Mouse (Mus musculus) kidney, adult 2 months (tissue): ENCODE measurements around the gene Med15. TPM values are rescaled to one million over a fixed set of nuclear protein-coding genes. Genes with fewer than 3 reads are reported as not detected.
"Not testable (repeated sequence)": the region's sequence is repeated elsewhere in the genome, so short reads cannot be mapped to it uniquely, and the experiment has no call there.

Source experiments
- DNase-seq: peaks from one replicate; pipeline ENCODE4 v3.0.0; 2021
- H3K27ac ChIP-seq: fragments of 200-500 bp; 2 replicates; pipeline ENCODE4 v1.5.1; 2012; ENCODE audit warnings: low read depth, low read length, control low read depth, inconsistent platforms; ENCODE audit not compliant: insufficient read depth
- H3K27me3 ChIP-seq: fragments of 200-500 bp; replicated peaks from 2 replicates; pipeline ENCODE4 v1.6.1; 2012; ENCODE audit warnings: mild to moderate bottlenecking, moderate library complexity, low read length, inconsistent platforms; ENCODE audit not compliant: control insufficient read depth, insufficient read depth
- H3K36me3 ChIP-seq: fragments of 200-500 bp; 2 replicates; pipeline ENCODE4 v1.6.1; 2012; ENCODE audit warnings: mild to moderate bottlenecking, moderate library complexity, low read length, inconsistent platforms; ENCODE audit not compliant: control insufficient read depth, insufficient read depth
- H3K4me1 ChIP-seq: fragments of 200-500 bp; 2 replicates; pipeline ENCODE4 v1.6.1; 2011; ENCODE audit warnings: low read length; ENCODE audit not compliant: control insufficient read depth, insufficient read depth
- H3K4me3 ChIP-seq: fragments of 200-500 bp; 2 replicates; pipeline ENCODE4 v1.5.1; 2011; ENCODE audit warnings: mild to moderate bottlenecking, low read depth, low read length, control low read depth; ENCODE audit not compliant: insufficient read depth
- CTCF ChIP-seq: fragments of 200-500 bp; conservative IDR thresholded peaks from 2 replicates; pipeline ENCODE4 v1.5.1; 2011; ENCODE audit warnings: low read depth, mild to moderate bottlenecking, control low read depth, low read length, moderate library complexity, mixed read lengths; ENCODE audit not compliant: insufficient read depth, insufficient read length
- POLR2A ChIP-seq: fragments of 200-500 bp; IDR thresholded peaks from one replicate; pipeline ENCODE4 v1.6.1; 2011; ENCODE audit warnings: low read depth, low read length, control low read depth
- WGBS: fragments of 180-500 bp; shearing (Covaris S2); methylation state at CpG from one replicate; pipeline ENCODE4 v1.1.7; 2018; 5-methylcytosine and 5-hydroxymethylcytosine counted together
- polyA plus RNA-seq: library from polyadenylated mRNA; depleted of rRNA; stranded (reverse); fragments of >200 nt; gene quantifications from 2 replicates; pipeline ENCODE4 v1.2.3, GENCODE M21; 2012

Gene Med15
- polyA plus RNA-seq, 1 experiment, result 48.6 TPM

DNA sequence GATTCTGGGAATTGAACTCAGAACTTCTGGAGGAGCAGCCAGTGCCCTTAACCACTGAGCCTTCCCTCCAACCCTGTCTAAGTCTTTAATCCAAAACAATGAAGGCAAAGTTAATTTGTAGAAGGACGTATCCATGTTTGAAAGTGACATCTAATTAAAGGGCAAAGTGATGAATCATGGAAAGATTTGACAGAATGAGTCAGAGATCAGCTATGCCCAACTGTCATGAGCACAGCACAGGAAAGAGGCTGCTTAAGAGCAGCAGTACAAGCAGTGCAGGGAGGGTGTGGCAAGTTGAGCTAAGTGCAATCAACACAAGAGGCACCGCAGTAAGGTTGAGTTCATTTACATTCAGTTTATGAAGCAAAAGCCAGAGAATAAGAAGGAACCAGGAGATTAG, 12.4 kb upstream of the Med15 start:
- 76% methylated on average over 2 of the region's 2 CpGs for WGBS
- no peak for TF ChIP-seq CTCF
- H3K4me3 ChIP-seq, result no peak overlapping the region
- no peaks in the 10 kb centered on the region for H3K36me3 ChIP-seq
- H3K27me3 ChIP-seq, result no peaks in the 10 kb centered on the region
- H3K4me1 ChIP-seq, result no peaks in the 10 kb centered on the region; the same call in 1 of the 2 replicates
- no peak overlapping the region for H3K27ac ChIP-seq
- DNase-seq, result no peak

DNA sequence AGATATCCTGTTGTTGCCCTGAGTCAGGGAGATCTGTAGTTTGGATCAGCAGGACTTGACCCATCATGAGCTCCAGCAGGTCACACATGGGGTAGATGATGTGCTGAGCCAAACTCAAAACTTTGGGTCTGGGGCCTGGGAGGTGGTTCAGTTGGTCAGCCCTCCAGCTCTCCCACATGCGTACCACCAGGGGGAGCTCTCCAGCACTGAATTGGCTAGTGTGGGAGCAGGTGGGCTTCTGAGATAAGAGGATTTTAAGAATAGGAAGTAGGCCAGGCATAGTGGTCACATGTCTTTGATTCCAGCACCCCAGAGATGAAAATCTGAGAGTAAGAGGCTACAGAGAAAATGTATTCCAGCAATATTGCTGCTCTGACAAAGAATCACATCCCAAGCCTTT, 11.8 kb upstream of the Med15 start:
- WGBS, result 26% methylated on average over 1 of the region's 1 CpGs
- DNase-seq, result peak; percentile 27

DNA sequence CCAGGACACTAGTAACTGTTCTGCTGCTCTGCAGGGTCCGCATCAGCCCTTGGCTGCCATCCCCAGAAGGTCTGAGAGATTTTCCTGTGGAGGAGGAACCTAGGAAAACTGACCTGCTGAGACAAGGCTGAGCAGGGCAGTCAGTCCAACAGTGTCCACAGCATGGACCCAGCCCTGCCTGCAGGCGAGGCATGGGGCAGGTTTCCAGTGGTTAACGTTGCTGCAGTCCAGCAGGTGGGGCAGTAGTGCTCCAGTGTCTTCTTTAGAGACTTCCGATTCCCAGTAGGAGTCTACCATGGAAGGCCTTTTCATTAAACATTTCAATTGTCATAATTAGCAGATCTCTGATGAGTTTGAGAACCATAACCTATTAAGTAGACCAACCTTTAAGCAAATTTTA, 10.6 kb upstream of the Med15 start:
- Histone ChIP-seq H3K36me3 (no peaks in the 10 kb centered on the region), H3K4me1 (no peaks in the 10 kb centered on the region), H3K27ac (no peak overlapping the region), H3K4me3 (no peak overlapping the region), H3K27me3 (no peaks in the 10 kb centered on the region)
- 29% methylated on average over 4 of the region's 4 CpGs for WGBS
- peak; percentile 50 for DNase-seq
- TF ChIP-seq CTCF (peak; percentile 52; the same call in 1 of the 2 replicates), POLR2A (no peak)

More for the DNA sequence above, 11.8 kb upstream of the Med15 start:
- Histone ChIP-seq H3K27me3 (no peaks in the 10 kb centered on the region), H3K4me3 (no peak overlapping the region), H3K4me1 (no peaks in the 10 kb centered on the region; the same call in 1 of the 2 replicates), H3K27ac (no peak overlapping the region), H3K36me3 (no peaks in the 10 kb centered on the region)
- TF ChIP-seq POLR2A, result no peak
- TF ChIP-seq CTCF, result peak; percentile 71

DNA sequence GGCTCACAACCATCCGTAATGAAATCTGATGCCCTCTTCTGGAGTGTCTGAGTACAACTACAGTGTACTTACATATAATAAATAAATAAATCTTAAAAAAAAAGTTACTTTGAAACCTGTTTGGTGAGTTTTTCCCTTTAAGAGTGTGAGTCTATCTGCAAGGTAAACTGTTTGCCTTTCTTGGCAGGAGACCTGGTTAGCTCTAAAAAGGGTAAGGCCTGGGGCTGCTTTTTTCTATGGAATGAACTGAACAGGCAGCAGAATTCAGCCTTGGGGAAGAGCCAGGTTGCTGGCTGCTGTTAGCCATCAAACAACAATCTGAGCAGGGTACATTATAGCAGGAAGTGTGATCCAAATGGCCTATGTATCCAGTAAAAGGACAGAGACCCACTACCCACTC, 10.1 kb upstream of the Med15 start:
- H3K27me3 ChIP-seq, result no peaks in the 10 kb centered on the region
- WGBS, result 48% methylated on average over 1 of the region's 1 CpGs
- TF ChIP-seq POLR2A (no peak), CTCF (no peak)
- H3K27ac ChIP-seq, result no peak overlapping the region
- DNase-seq, result peak; percentile 56
- no peaks in the 10 kb centered on the region for H3K36me3 ChIP-seq
- H3K4me3 ChIP-seq, result no peak overlapping the region
- H3K4me1 ChIP-seq, result no peaks in the 10 kb centered on the region

DNA sequence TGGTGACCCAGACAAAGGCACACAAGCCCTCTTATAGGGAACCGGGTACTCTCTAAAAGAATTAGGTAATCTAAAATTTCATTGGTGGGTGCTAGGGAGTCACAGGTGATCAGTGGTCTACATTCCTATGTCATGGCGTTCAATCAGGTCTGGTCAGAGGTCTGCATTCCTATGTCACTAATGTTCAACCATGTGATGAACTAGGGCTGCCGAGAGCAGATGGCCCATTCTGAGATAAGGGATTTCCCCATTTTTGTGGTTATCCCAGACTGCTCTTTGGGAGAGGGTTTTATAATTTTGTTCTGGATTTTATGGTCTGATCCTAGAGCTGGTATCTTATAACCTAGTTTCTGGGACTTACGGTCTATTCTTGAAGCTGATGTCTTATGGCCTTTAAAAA, 7.4 kb upstream of the Med15 start:
- Histone ChIP-seq H3K4me3 (no peak overlapping the region), H3K36me3 (no peaks in the 10 kb centered on the region), H3K27ac (no peak overlapping the region), H3K4me1 (no peaks in the 10 kb centered on the region), H3K27me3 (no peaks in the 10 kb centered on the region)
- no peak for TF ChIP-seq POLR2A
- DNase-seq, result no peak
- 74% methylated on average over 4 of the region's 4 CpGs for WGBS

DNA sequence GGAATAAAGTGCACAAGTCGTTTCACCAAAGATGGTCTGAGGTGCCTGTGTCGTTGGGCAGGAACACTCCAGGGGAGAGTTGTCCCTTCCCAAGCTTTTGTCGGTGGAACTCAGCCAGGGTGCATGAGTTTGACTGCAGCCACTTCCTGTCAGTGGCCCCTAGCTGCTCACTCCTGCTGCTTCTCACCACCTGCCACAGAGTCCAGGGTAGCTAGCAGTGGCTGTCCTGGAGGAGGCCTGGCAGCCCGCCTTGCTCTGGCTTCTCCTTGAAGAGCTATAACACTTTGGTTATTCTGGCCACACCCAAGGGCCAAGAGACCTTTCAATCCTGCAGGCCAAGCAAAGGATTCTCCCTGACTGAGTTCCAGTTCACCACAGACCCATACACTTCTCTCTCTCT, 3.5 kb upstream of the Med15 start:
- no peak for DNase-seq
- Histone ChIP-seq H3K36me3 (no peaks in the 10 kb centered on the region), H3K4me3 (no peak overlapping the region), H3K27ac (no peak overlapping the region), H3K27me3 (no peaks in the 10 kb centered on the region), H3K4me1 (no peaks in the 10 kb centered on the region)
- no peak for TF ChIP-seq CTCF
- no peak for TF ChIP-seq POLR2A
- WGBS, result 54% methylated on average over 4 of the region's 4 CpGs

DNA sequence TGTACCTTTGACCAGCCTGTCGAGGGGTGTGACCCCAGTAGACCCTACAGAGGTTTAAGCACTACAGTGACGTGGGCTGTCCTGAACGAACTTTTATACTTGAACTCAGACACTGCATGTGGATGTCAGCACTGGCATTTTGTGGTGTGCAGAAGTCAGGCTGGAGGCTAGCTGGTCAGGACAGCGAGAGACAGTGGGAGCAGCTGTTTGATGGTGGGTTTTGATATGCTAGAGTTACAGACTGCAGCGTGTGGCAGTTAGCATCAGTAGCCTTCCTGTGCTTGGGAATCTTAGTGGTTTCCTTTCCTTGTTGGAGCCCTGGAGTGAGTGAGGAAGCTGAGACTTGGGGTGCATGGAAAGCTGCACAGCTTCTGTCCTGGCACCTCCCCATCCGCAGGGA, 2.2 kb upstream of the Med15 start:
- H3K4me1 ChIP-seq, H3K27ac ChIP-seq, H3K27me3 ChIP-seq, H3K4me3 ChIP-seq, H3K36me3 ChIP-seq, DNase-seq: not testable (repeated sequence)
- WGBS, result 88% methylated on average over 6 of the region's 6 CpGs

DNA sequence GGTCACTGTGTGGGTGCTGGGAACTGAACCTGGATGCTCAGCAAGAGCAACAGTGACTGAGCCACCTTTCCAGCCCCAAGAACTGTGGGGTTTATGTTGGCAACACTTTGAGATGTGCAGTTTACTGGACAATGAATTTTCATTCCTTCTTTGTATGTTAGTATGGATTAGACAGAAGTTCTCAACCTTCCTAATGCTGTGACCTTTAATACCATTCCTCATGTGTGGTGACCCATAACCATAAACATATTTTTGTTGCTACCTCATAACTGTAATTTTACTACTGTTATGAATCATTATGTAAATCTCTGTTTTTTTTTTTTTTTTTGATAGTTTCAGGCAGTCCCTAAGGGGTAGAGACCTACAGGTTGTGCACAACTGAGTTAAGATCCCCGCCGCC, 955 bp upstream of the Med15 start:
- no peaks in the 10 kb centered on the region for H3K27me3 ChIP-seq
- TF ChIP-seq POLR2A (no peak), CTCF (no peak)
- 58% methylated on average over 2 of the region's 2 CpGs for WGBS
- no peaks in the 10 kb centered on the region for H3K4me1 ChIP-seq
- H3K36me3 ChIP-seq, result no peaks in the 10 kb centered on the region
- no peak for DNase-seq
- H3K4me3 ChIP-seq, result no peak overlapping the region
- no peak overlapping the region for H3K27ac ChIP-seq
